Mouse (Mus musculus): ENCODE data around the gene Zfp652. TPM values are rescaled to one million over a fixed set of nuclear protein-coding genes. Genes with fewer than 3 reads are reported as not detected.
"Not testable (repeated sequence)": the region's sequence is repeated elsewhere in the genome, so short reads cannot be mapped to it uniquely, and the experiment has no call there.

Gene Zfp652
- total RNA-seq, 2 experiments from 2014 or later = 20.9 to 37.2 TPM

DNA sequence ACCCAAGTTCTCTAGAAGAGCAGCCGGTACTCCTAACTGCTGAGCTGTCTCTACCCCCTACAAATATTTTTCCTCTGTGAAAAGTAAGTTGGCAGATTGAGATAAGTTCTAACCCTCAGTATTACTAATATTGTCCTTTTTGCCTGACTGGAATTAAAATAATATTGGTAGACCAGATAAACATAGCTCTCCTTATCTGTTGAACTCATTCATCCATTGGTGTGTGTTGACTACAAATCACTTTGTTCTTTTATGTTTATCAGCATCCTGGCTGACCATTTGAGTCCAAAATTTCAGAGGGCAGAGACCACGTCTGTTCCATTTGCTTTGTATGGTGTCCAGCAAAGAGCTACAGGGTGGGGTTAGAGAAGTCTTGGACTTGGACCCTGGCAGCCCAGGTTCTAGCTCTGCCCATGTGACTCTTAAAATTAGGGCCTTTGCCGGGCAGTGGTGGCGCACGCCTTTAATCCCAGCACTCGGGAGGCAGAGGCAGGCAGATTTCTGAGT, 2.9 kb upstream of the Zfp652 start:
- ATAC-seq (replicated peaks; ENCODE audit: poor library complexity) = no peak

GRCm38 (mm10) chr11:95710478-95710877, 2.0 kb upstream of the Zfp652 start:
- no peak for ATAC-seq (replicated peaks; ENCODE audit: poor library complexity)

GRCm38 (mm10) chr11:95712085-95712562, 349 bp upstream of the Zfp652 start:
- peak; percentile 50 for ATAC-seq (replicated peaks; ENCODE audit: poor library complexity)

DNA sequence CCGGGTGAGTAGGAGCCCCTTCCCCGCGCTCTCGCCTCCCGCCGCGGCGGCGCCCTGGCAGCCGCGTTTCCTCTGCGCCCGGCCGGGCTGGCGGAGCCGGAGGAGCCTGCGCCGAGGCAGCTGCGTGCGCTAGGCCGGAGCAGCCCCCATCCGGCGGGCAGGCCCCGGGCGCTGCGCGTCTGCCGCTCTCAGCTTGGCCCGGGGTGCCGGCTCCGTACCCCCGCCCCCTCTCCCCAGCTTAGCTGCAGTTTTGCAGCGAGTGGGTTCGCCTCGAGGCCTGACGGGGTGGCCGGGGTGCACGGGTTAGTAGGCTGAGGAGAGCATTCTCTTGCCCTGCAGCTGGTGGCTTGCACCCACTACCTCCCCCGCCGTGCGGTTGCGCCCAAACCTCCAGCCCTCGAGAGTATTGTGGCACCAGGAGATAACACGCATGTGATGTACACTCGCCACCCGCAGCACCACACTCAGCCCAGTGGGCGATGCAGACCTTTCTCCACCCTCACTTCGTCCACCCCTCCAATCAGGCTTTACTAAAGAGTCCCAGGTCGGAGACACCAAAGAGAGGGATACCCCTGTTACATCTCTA, 845 bp downstream of the Zfp652 start:
- ATAC-seq (replicated peaks; ENCODE audit: poor library complexity) = peak; percentile 57

DNA sequence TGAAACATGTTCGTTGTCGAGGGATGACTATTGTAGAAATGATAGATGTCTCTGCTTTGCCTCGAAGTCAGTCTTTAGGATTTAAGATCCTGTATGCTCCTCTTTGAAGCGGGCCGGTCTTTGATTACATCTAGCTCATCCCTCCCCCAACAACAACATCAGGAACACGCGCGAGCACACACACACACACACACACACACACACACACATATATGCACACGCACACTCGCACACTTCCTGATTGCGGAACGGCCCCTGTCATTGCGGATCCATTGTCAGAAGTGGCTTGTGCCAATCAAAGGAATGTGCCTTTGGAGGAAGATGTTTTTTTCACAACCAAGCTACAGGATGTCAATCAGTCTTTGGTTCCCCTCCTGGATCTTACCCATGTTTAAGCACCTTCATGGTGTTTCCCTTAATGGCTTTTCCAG, 1.4 kb downstream of the Zfp652 start:
- peak; percentile 35 for ATAC-seq (replicated peaks; ENCODE audit: poor library complexity)

- no peak for ATAC-seq (replicated peaks; ENCODE audit: poor library complexity)
These were observed 1.9 kb downstream of the Zfp652 start for GRCm38 (mm10) chr11:95714411-95714810.

GRCm38 (mm10) chr11:95716136-95716535, 3.7 kb downstream of the Zfp652 start:
- no peak for ATAC-seq (replicated peaks; ENCODE audit: poor library complexity)

- no peak for ATAC-seq (replicated peaks; ENCODE audit: poor library complexity)
These were observed 6.9 kb downstream of the Zfp652 start for GRCm38 (mm10) chr11:95719356-95719755.

DNA sequence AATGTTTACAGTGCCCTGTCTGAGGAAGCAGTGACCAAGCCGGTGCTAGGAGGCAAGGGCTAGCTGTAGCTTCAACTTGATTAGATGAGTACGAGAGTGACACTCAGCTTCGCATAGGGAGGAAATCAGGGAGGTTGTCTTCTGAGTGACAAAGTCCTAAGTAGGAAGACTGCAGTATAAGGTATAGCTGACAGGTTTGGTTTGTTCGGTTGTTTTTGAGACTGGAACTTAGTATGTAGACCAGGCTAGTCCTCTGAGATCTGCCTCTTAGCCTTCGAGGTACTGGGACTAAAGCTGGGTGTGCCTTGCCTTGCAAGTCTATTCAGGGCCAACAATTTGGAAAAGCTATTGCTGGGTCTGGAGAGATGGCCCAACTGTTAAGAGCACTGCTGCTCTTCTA, 10.8 kb downstream of the Zfp652 start, which contains the start of gene B130006D01Rik:
TSS of gene B130006D01Rik (plus strand) at position 301 of the 400 bp plus-strand sequence.
- no peak for ATAC-seq (replicated peaks; ENCODE audit: poor library complexity)

DNA sequence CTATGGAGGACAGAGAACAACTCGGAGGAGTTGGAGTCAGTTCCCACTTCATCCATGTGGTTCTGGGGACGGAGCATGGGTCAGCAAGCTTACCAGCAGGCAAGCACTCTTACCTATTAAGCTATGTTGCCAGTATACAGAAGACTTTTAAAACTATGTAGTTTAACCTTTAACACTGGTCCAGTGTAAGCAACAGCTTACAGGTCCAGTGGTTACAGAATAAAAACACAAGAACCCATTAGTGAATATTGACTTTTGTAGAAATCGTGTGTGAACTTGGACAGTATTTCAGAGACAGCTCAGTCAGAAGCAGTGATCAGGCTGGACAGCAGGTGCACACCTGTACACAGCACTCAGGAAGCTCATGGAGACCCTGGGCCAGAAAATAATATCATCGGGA, 12.0 kb downstream of the Zfp652 start:
- ATAC-seq (replicated peaks; ENCODE audit: poor library complexity) = no peak

GRCm38 (mm10) chr11:95726156-95726555, 13.7 kb downstream of the Zfp652 start:
- no peak for ATAC-seq (replicated peaks; ENCODE audit: poor library complexity)

DNA sequence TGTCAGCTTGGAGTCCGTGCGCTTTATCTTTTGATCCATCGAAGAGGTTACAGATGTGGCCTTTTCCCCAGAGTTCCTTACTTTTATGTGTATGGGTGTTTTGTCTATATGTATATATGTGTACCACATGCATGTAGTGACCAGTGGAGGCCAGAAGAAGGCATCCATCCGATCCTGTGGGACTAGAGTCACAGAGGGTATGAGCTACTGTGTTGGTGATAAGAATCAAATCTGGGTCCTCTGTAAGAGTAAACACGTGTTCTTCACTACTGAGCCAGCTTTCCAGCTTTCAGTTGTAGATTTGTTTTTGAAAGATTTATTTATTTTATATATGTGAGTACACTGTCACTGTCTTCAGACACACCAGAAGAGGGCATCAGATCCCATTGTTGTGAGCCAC, 15.5 kb downstream of the Zfp652 start:
- no peak for ATAC-seq (replicated peaks; ENCODE audit: poor library complexity)

- peak; percentile 70 for ATAC-seq (replicated peaks; ENCODE audit: poor library complexity)
These were observed 16.7 kb downstream of the Zfp652 start for GRCm38 (mm10) chr11:95728916-95729907.

- no peak for ATAC-seq (replicated peaks; ENCODE audit: poor library complexity)
These were observed 22.0 kb downstream of the Zfp652 start for GRCm38 (mm10) chr11:95734485-95734884.

DNA sequence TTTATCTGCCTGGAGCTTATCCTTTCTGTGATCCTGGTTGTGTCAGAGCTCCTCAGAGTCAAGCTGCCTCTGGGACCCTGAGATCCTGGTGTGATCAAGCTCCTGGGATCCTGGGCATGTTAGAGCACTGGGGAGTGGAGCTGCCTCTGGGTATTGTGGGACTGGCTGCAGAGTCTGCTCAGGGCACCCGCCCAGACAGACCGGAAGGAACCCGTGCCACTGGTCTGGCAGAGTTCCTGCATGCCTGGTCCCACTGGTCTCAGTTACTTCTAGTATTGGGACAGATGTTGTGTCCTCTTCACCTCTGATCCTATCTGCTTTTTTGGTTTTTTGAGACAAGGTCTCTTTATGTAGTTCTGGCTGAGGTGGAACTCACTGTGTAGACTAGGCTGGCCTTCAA, 25.3 kb downstream of the Zfp652 start:
- ATAC-seq (replicated peaks; ENCODE audit: poor library complexity) = peak; percentile 54; the same call in 1 of the 2 replicates

DNA sequence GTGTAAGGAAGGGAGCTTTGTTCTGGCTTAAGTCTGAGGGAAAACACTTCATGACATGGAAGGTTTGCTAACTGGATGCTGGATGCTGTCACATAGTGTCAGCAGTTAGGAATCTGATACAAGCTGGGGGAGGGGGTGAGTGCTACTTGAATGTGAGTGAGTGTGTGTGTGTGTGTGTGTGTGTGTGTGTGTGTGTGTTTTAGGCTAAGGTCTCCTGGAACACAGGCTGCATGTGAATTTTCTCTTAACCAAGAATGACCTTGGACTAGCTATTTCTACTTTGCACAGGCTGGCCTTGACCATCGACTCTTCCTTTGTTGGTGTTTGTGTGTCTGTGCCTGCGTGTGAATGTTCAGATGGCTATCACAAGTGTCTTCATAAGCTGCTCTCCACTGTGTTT, 32.0 kb downstream of the Zfp652 start:
- no peak for ATAC-seq (replicated peaks; ENCODE audit: poor library complexity)

- ATAC-seq (replicated peaks; ENCODE audit: poor library complexity) = no peak
These were observed 34.3 kb downstream of the Zfp652 start for GRCm38 (mm10) chr11:95746821-95747220.

GRCm38 (mm10) chr11:95748331-95748730, 35.9 kb downstream of the Zfp652 start:
- ATAC-seq (replicated peaks; ENCODE audit: poor library complexity) = no peak

GRCm38 (mm10) chr11:95749619-95750018, 37.1 kb downstream of the Zfp652 start:
- peak; percentile 71 for ATAC-seq (replicated peaks; ENCODE audit: poor library complexity)

GRCm38 (mm10) chr11:95750995-95751394, 38.5 kb downstream of the Zfp652 start:
- ATAC-seq (replicated peaks; ENCODE audit: poor library complexity) = peak; percentile 83

DNA sequence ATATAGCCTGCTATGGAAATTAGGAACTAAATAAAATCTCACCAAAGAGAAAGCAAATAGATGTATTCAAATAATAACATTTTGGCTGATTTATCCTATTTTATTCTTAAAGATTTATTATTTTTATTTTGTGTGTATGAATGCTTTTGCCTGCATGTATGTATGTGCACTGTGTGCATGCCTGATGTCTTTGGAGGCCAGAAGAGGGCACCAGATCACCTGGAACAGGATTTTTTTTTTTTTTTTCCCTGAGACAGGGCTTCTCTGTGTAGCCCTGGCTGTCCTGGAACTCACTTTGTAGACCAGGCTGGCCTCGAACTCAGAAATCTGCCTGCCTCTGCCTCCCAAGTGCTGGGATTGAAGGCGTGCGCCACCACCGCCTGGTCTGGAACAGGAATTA, 42.7 kb downstream of the Zfp652 start:
- not testable (repeated sequence) for ATAC-seq (replicated peaks; ENCODE audit: poor library complexity)

GRCm38 (mm10) chr11:95760521-95760920, 48.0 kb downstream of the Zfp652 start:
- ATAC-seq (replicated peaks; ENCODE audit: poor library complexity) = no peak

Data from megakaryocyte progenitor cell, adult 5-6 weeks (primary cell).